Mouse (Mus musculus) liver, postnatal 0 days (tissue): ENCODE measurements around the gene Add3.

ENCODE experiments used
- CTCF ChIP-seq: sonication (generic); IDR thresholded peaks from 2 replicates; pipeline ENCODE4 v1.5.1; 2016; ENCODE audit warnings: antibody characterized with exemption, low read depth
- EP300 ChIP-seq: IDR thresholded peaks from 2 replicates; pipeline ENCODE4 v1.6.1; 2016; ENCODE audit warnings: antibody characterized with exemption, low read depth, mild to moderate bottlenecking

GRCm38 (mm10) chr19:53092251-53092650, 48.0 kb upstream of the Add3 start:
- no peak for TF ChIP-seq EP300
- no peak for TF ChIP-seq CTCF
